ENCODE assay signal across 8 mouse cellular contexts in genomic region chr2:73509248-73510024, GRCm38 (mm10). TPM values are rescaled to one million over a fixed set of nuclear protein-coding genes. Genes with fewer than 3 reads are reported as not detected.
DNase-seq lines count a peak whose midpoint lies in the region; ATAC-seq and TF ChIP-seq lines count a peak whose summit lies in the region.

No protein-coding gene starts in this region.

- H3K9me3 ChIP-seq in intestine, embryonic 15.5 days: no peaks in the 10 kb centered on the region
- no peaks in the 10 kb centered on the region for H3K9me3 ChIP-seq in lung, embryonic 16.5 days (ENCODE audit: control insufficient read depth, low read length)
- no peaks in the 10 kb centered on the region for H3K9me3 ChIP-seq in forebrain, embryonic 12.5 days

- no peak overlapping the region for H3K4me3 ChIP-seq in bone marrow, adult 2 months (replicated peaks; ENCODE audit: control insufficient read depth, low read depth, low read length)
- no peak overlapping the region for H3K4me3 ChIP-seq in embryonic fibroblast, embryonic 13.5 days (ENCODE audit: insufficient read depth, low read length)
- H3K4me3 ChIP-seq in intestine, embryonic 15.5 days (replicated peaks): no peak overlapping the region
- no peak overlapping the region for H3K4me3 ChIP-seq in lung, embryonic 16.5 days (ENCODE audit: low read length)
- H3K4me3 ChIP-seq in forebrain, embryonic 12.5 days (replicated peaks): no peak overlapping the region

- no peaks in the 10 kb centered on the region for H3K36me3 ChIP-seq in intestine, embryonic 15.5 days
- H3K36me3 ChIP-seq in lung, embryonic 16.5 days (ENCODE audit: control insufficient read depth, insufficient read depth, low read length): no peaks in the 10 kb centered on the region
- no peaks in the 10 kb centered on the region for H3K36me3 ChIP-seq in forebrain, embryonic 12.5 days (replicated peaks)

- TF ChIP-seq POLR2A in bone marrow, adult 2 months (IDR thresholded peaks at IDR 0.05; ENCODE audit: borderline replicate concordance, control insufficient read depth, low read depth, low read length): no peak
- 0 out of 2 replicates have a peak, but pooled peaks have one; percentile 41 for TF ChIP-seq POLR2A in embryonic fibroblast, embryonic 13.5 days (IDR thresholded peaks at IDR 0.05; ENCODE audit: low read depth, low read length)

- 18% methylated on average over 15 of the region's 15 CpGs for WGBS in bone marrow, adult 2 months
- 58% methylated on average over 15 of the region's 15 CpGs for WGBS in intestine, embryonic 15.5 days
- 50% methylated on average over 15 of the region's 15 CpGs for WGBS in lung, embryonic 16.5 days
- WGBS in forebrain, embryonic 12.5 days: 72% methylated on average over 15 of the region's 15 CpGs

- TF ChIP-seq CTCF in bone marrow, adult 2 months (IDR thresholded peaks at IDR 0.05; ENCODE audit: control insufficient read depth, insufficient read depth, low read length): no peak
- no peak for TF ChIP-seq CTCF in embryonic fibroblast, embryonic 13.5 days (IDR thresholded peaks at IDR 0.05; ENCODE audit: borderline replicate concordance, insufficient read depth, low read length)

- 0 out of 2 replicates have a peak overlapping the region, but pooled peaks have one; percentile 5 for H3K4me2 ChIP-seq in intestine, embryonic 15.5 days (replicated peaks)
- peak overlapping the region; percentile 16 for H3K4me2 ChIP-seq in lung, embryonic 16.5 days (ENCODE audit: low read depth, low read length)
- H3K4me2 ChIP-seq in forebrain, embryonic 12.5 days: no peak overlapping the region

- H3K27me3 ChIP-seq in intestine, embryonic 15.5 days (replicated peaks): no peaks in the 10 kb centered on the region
- H3K27me3 ChIP-seq in lung, embryonic 16.5 days (ENCODE audit: control insufficient read depth, insufficient read depth, low read depth, low read length): no peaks in the 10 kb centered on the region
- no peaks in the 10 kb centered on the region for H3K27me3 ChIP-seq in forebrain, embryonic 12.5 days

- H3K4me1 ChIP-seq in bone marrow, adult 2 months (ENCODE audit: control insufficient read depth, insufficient read depth, low read length): peaks cover 1% of the 10 kb centered on the region; the same call in 1 of the 2 replicates
- H3K4me1 ChIP-seq in embryonic fibroblast, embryonic 13.5 days (ENCODE audit: control insufficient read depth, insufficient read depth, low read length): peaks cover 8% of the 10 kb centered on the region
- H3K4me1 ChIP-seq in intestine, embryonic 15.5 days (replicated peaks): peaks cover 13% of the 10 kb centered on the region
- H3K4me1 ChIP-seq in lung, embryonic 16.5 days (replicated peaks; ENCODE audit: control insufficient read depth, insufficient read depth, low read length): peaks cover 15% of the 10 kb centered on the region
- H3K4me1 ChIP-seq in forebrain, embryonic 12.5 days: no peaks in the 10 kb centered on the region

- peak overlapping the region; percentile 30; the same call in 1 of the 2 replicates for H3K27ac ChIP-seq in bone marrow, adult 2 months (ENCODE audit: control insufficient read depth, insufficient read depth, low read depth, low read length, poor library complexity)
- H3K27ac ChIP-seq in embryonic fibroblast, embryonic 13.5 days (ENCODE audit: insufficient read depth, low read length): peak overlapping the region; percentile 82
- H3K27ac ChIP-seq in intestine, embryonic 15.5 days: no peak overlapping the region
- peak overlapping the region; percentile 64 for H3K27ac ChIP-seq in lung, embryonic 16.5 days (ENCODE audit: low read length)
- no peak overlapping the region for H3K27ac ChIP-seq in forebrain, embryonic 12.5 days

- no peak for ATAC-seq in intestine, embryonic 15.5 days
- ATAC-seq in lung, embryonic 16.5 days (ENCODE audit: low read depth): peak; percentile 67
- ATAC-seq in activated CD4-positive, CD25-positive, alpha-beta regulatory T cell, adult 4 months: no peak
- ATAC-seq in forebrain, embryonic 12.5 days (ENCODE audit: low FRiP score): no peak

- DNase-seq in MN1 (ENCODE audit: low spot score): no peak
- DNase-seq in ovary, postnatal 36 days (ENCODE audit: low spot score): no peak

- no peak overlapping the region for H3K9ac ChIP-seq in intestine, embryonic 15.5 days
- 0 out of 2 replicates have a peak overlapping the region, but pooled peaks have one; percentile 23 for H3K9ac ChIP-seq in lung, embryonic 16.5 days (ENCODE audit: low read length)
- H3K9ac ChIP-seq in forebrain, embryonic 12.5 days: no peak overlapping the region

RNA-seq across cellular contexts. Expression of gene Wipf1, which starts 20.1 kb away (rescaled TPM):
- 19.8 and 47.3 TPM in 2 replicates for polyA plus RNA-seq in bone marrow, adult 2 months (2011; ENCODE audit: insufficient read depth, insufficient read length, low replicate concordance, missing spikeins)
- polyA plus RNA-seq in embryonic fibroblast, embryonic 13.5 days (2011; ENCODE audit: insufficient read length, low read depth, missing spikeins): 31.9 and 37.6 TPM in 2 replicates
- polyA plus RNA-seq in intestine, embryonic 15.5 days (2015; fragmentation: Nextera tagmentation; extraction: Ambion mirVana): 9.5 and 10.1 TPM in 2 replicates
- polyA plus RNA-seq in lung, embryonic 16.5 days (2015; fragmentation: Nextera tagmentation; extraction: Ambion mirVana): 9.4 and 12.6 TPM in 2 replicates
- polyA plus RNA-seq in activated CD4-positive, CD25-positive, alpha-beta regulatory T cell, adult 4 months (2017; shearing (Covaris generic)): 10 to 100 TPM; 70.1 to 72.4 TPM
- 4.3 and 5.5 TPM in 2 replicates for polyA plus RNA-seq in forebrain, embryonic 12.5 days (2016; fragmentation: Nextera tagmentation; extraction: Ambion mirVana)

Comparison
In these comparisons a context has a peak if more than half of its experiments do, and no peak if none do; other contexts are left out.
1. H3K27ac ChIP-seq: peak in bone marrow, adult 2 months (single experiment), embryonic fibroblast, embryonic 13.5 days (single experiment) and lung, embryonic 16.5 days (single experiment); none in intestine, embryonic 15.5 days (single experiment) and forebrain, embryonic 12.5 days (single experiment).